Mouse (Mus musculus) midbrain, embryonic 16.5 days (tissue): ENCODE measurements at regions not wholly inside any gene's neighbourhood (a gene's known extent, or its start where the extent isn't known, plus 50 kb on each side); places are given as distances from the start of the nearest gene placed in this dataset.
A peak's percentile ranks its signal among the peaks of the same experiment; 100 is the strongest.

Experiments used
- ATAC-seq: fragments of 200-750 bp; cut with Nextera tagmentation; 2 replicates; pipeline ENCODE4 v1.8.0; 2017; ENCODE audit warnings: moderate TSS enrichment
- H3K27ac ChIP-seq: fragments of 300-500 bp; sonication (generic); 2 replicates; pipeline ENCODE4 v1.5.1; 2014; ENCODE audit warnings: mild to moderate bottlenecking, low read length, mixed read lengths
- H3K27me3 ChIP-seq: fragments of 300-500 bp; sonication (generic); 2 replicates; pipeline ENCODE4 v1.6.1; 2014; ENCODE audit warnings: low read depth, low read length, mixed read lengths; ENCODE audit not compliant: control insufficient read depth, insufficient read depth
- H3K36me3 ChIP-seq: fragments of 300-500 bp; sonication (generic); 2 replicates; pipeline ENCODE4 v1.6.1; 2014; ENCODE audit warnings: mild to moderate bottlenecking, low read length, moderate library complexity, mixed read lengths; ENCODE audit not compliant: control insufficient read depth, insufficient read depth
- H3K4me1 ChIP-seq: fragments of 300-500 bp; sonication (generic); 2 replicates; pipeline ENCODE4 v1.6.1; 2014; ENCODE audit warnings: mild to moderate bottlenecking, low read length, mixed read lengths; ENCODE audit not compliant: control insufficient read depth, insufficient read depth
- H3K4me2 ChIP-seq: fragments of 300-500 bp; sonication (generic); 2 replicates; pipeline ENCODE4 v1.6.1; 2014; ENCODE audit warnings: mild to moderate bottlenecking, low read length, mixed read lengths
- H3K4me3 ChIP-seq: fragments of 300-500 bp; sonication (generic); 2 replicates; pipeline ENCODE4 v1.5.1; 2014; ENCODE audit warnings: low read depth, mild to moderate bottlenecking, low read length, moderate library complexity, mixed read lengths
- H3K9ac ChIP-seq: fragments of 300-500 bp; sonication (generic); 2 replicates; pipeline ENCODE4 v1.6.1; 2014; ENCODE audit warnings: low read depth, low read length, mixed read lengths
- H3K9me3 ChIP-seq: fragments of 300-500 bp; sonication (generic); replicated peaks from 2 replicates; pipeline ENCODE4 v1.6.1; 2014; ENCODE audit warnings: mild to moderate bottlenecking, low read length, mixed read lengths; ENCODE audit not compliant: control insufficient read depth, poor library complexity, severe bottlenecking
- WGBS: fragments of 180-500 bp; shearing (Covaris S2); extraction: QIAGEN DNeasy Blood & Tissue Kit; methylation state at CpG from one replicate; pipeline ENCODE4 v1.1.7; 2014; 5-methylcytosine and 5-hydroxymethylcytosine counted together

DNA sequence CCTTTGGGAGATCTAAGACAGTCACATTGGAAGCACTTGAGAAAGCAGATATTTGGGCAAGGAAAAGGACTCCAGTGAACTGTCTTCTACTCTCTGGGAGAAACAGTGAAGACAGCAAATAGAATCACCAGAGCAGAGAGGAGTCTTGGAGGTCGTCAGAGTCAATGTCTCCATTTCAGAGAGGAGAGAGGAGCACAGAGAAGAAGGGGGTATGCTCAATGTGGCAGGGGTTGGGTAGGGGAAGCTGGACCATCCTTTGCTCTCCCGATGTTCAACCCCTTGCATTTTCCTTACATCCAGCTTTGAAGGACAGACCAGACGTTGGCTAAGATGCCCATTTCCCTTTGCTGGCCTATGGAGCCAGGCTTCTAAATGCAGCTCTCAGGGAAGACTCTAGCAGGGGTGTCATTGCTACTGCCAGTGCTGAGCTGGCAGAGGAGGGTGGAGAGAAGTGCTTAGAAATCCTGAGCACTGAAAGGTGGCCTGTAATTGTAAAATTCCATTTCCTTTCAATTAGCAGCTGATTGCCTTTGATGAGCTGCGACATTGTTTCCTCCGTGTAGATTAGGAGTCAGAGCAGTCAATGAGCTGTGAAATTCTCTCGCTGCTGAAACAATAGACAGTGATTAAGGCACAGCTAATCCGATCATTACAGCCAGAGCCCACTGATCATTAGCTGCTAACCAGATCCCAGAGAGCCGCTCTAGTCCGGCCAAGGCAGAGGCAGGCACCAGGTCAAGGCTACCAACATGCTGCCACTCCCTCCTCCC, 449.7 kb downstream of the Insc start:
- H3K36me3 ChIP-seq, result no peaks in the 10 kb centered on the region
- ATAC-seq, result peak; percentile 54; the same call in 1 of the 2 replicates
- H3K9ac ChIP-seq, result no peak overlapping the region
- H3K27ac ChIP-seq, result no peak overlapping the region
- H3K4me2 ChIP-seq, result no peak overlapping the region
- no peaks in the 10 kb centered on the region; the same call in 1 of the 2 replicates for H3K27me3 ChIP-seq
- peaks cover 6% of the 10 kb centered on the region; the same call in 1 of the 2 replicates for H3K4me1 ChIP-seq
- no peak overlapping the region for H3K4me3 ChIP-seq
- WGBS, result 16% methylated on average over 9 of the region's 9 CpGs
- H3K9me3 ChIP-seq, result no peaks in the 10 kb centered on the region

DNA sequence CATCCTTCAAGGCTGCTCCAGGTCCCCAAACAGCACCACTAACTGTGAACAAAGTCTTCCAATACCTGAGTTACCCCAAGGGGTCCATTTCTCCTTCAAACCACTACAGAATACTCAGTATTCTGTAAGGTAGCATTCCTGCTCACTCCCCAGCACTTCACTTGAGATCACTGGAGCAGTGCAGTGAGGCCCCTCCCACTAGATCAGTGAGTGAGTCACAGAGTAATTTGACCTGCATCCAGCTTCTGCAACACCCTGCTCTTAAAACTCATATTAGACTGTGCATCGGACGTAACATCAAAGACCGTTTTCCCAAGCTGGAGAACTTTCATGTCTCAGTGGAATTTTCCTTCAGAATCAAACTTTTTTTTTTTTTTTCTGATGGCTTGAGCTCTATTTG, 461.4 kb downstream of the Insc start:
- Histone ChIP-seq H3K9me3 (no peaks in the 10 kb centered on the region), H3K4me2 (no peak overlapping the region), H3K4me1 (no peaks in the 10 kb centered on the region), H3K9ac (no peak overlapping the region), H3K4me3 (no peak overlapping the region), H3K36me3 (no peaks in the 10 kb centered on the region), H3K27me3 (no peaks in the 10 kb centered on the region), H3K27ac (no peak overlapping the region)
- no peak for ATAC-seq
- WGBS, result 80% methylated on average over 3 of the region's 3 CpGs

DNA sequence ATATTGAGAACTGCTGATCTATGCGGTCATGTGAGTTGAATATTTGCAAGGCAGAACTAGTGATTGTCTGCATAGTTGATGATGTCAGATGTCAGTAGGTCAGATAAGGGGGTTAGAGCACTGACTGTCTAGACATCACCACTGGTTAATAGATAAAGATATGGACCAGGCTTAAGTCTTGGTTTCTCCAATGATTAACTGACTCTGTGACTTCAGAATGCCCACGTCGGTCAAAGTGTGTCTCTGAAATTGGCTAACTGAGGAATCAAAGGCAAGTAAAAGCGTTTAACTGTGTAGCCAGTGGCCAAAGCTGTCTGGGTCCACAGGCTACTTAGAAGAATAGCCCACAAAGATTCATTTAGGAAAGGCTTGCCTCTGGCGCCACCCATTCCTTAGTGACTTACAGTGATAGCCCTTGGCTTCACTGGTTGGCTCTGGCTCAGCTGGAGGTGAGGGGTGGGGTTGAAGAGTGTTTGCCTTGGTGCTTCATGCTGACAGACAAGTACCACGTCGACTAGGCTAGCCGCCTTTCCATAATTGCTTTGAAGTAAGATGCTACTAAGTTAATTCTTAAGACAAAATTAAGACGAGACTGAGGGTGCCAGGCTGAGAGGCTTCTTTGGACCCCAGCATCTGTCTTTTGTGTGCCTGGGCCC, 463.1 kb downstream of the Insc start:
- Histone ChIP-seq H3K36me3 (no peaks in the 10 kb centered on the region), H3K9ac (no peak overlapping the region), H3K27ac (no peak overlapping the region), H3K4me2 (no peak overlapping the region), H3K9me3 (no peaks in the 10 kb centered on the region), H3K4me3 (no peak overlapping the region), H3K27me3 (no peaks in the 10 kb centered on the region), H3K4me1 (no peaks in the 10 kb centered on the region)
- no peak for ATAC-seq
- 75% methylated on average over 9 of the region's 9 CpGs for WGBS

DNA sequence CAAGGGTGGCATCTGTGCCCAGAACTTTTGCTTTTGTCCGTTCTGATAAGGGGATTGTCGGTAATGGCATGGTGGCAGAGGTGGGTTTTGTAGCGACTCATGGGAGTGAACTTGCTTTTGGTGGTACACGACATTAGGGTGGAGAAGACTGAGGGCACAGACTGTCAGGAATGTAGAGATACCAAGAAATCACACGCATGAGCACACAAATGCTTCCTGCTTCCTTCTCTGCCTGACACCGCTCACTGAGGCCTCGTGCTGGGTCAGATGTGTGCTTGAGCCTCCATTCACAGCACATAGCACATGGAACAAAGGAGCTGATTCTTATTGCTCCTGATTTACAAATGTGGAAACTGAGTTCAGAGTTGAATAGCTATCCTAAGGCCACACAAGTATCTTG, 465.3 kb downstream of the Insc start:
- no peak for ATAC-seq
- WGBS, result 80% methylated on average over 7 of the region's 7 CpGs
- no peak overlapping the region for H3K4me2 ChIP-seq
- H3K4me1 ChIP-seq, result no peaks in the 10 kb centered on the region
- H3K27ac ChIP-seq, result no peak overlapping the region
- H3K9ac ChIP-seq, result no peak overlapping the region
- H3K4me3 ChIP-seq, result no peak overlapping the region
- H3K36me3 ChIP-seq, result no peaks in the 10 kb centered on the region
- H3K27me3 ChIP-seq, result no peaks in the 10 kb centered on the region
- no peaks in the 10 kb centered on the region for H3K9me3 ChIP-seq

DNA sequence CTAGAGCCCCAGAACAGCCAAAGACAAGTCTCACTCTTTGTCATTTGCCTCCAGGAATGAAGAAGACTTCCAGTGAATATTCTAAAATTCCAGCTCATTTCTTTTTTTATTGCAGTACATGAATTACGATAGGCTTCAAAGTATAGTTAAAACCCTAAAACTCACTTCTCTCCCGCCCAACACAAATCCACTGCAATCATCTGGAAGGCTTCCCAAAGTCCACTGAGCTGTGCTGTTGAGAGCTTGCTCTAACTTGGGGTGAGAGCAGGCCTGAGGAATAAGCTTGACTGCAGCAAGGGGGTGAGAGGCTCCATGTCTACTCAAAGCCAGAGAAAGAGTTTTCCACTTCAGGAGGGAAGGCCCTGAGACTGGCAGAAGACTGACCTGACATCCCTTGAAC, 466.5 kb downstream of the Insc start:
- H3K4me1 ChIP-seq, result no peaks in the 10 kb centered on the region
- no peak overlapping the region for H3K27ac ChIP-seq
- H3K4me3 ChIP-seq, result no peak overlapping the region
- no peak overlapping the region for H3K9ac ChIP-seq
- ATAC-seq, result no peak
- H3K9me3 ChIP-seq, result no peaks in the 10 kb centered on the region
- no peaks in the 10 kb centered on the region for H3K27me3 ChIP-seq
- WGBS, result 93% methylated on average over 2 of the region's 2 CpGs
- no peak overlapping the region for H3K4me2 ChIP-seq
- H3K36me3 ChIP-seq, result no peaks in the 10 kb centered on the region

DNA sequence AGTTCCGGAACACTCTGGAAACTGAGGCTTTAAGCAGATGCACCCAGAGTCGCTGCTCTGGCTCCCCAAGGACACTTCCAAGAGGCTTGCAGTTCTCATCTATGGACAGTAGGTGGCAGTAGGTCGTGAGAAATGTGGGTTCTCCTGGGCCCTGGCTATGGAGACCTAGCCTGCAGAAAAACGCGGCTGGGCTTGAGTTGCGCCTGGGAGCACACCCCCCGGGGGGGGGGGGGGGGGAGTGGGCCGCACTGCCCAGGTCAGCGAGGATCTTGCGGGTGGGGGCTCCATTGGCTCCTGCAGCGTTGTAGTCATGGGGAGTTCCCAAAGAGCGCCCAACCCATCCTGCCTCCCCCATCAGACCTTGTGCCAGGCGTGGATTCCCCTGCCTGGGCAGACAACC, 473.3 kb downstream of the Insc start:
- peak overlapping the region; percentile 55 for H3K4me2 ChIP-seq
- peak; percentile 86 for ATAC-seq
- no peaks in the 10 kb centered on the region for H3K9me3 ChIP-seq
- WGBS, result under 1% methylated on average over 12 of the region's 13 CpGs
- H3K36me3 ChIP-seq, result no peaks in the 10 kb centered on the region
- H3K27me3 ChIP-seq, result 0 out of 2 replicates have a peak, but pooled peaks cover 2% of the 10 kb centered on the region
- peaks cover 18% of the 10 kb centered on the region for H3K4me1 ChIP-seq
- H3K27ac ChIP-seq, result no peak overlapping the region
- peak overlapping the region; percentile 47; the same call in 1 of the 2 replicates for H3K9ac ChIP-seq
- peak overlapping the region; percentile 20 for H3K4me3 ChIP-seq

DNA sequence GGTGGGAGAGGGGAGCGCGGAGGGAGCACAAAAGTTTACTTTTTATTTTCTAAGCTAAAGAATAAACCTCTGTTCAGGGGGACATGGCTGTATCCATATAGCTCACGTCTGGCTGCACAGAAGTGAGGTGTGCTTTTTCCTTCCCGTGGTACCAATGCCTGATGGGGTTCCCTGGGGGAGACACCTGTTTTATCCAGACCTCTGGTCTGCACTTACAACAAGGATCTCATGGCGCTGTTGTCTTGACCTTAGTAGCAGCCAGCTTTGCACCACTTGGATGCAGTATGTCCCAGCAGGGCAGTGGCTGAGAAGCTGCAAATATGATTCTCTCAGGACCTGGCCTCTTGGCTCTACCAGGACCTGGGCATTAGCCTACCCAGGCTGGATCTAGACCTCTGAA, 473.8 kb downstream of the Insc start:
- Histone ChIP-seq H3K4me2 (peak overlapping the region; percentile 55), H3K4me1 (peaks cover 18% of the 10 kb centered on the region), H3K9me3 (no peaks in the 10 kb centered on the region), H3K9ac (peak overlapping the region; percentile 47; the same call in 1 of the 2 replicates), H3K36me3 (no peaks in the 10 kb centered on the region), H3K4me3 (peak overlapping the region; percentile 20; the same call in 1 of the 2 replicates), H3K27ac (no peak overlapping the region), H3K27me3 (0 out of 2 replicates have a peak, but pooled peaks cover 2% of the 10 kb centered on the region)
- peak; percentile 65 for ATAC-seq
- WGBS, result 4% methylated on average over 5 of the region's 5 CpGs

DNA sequence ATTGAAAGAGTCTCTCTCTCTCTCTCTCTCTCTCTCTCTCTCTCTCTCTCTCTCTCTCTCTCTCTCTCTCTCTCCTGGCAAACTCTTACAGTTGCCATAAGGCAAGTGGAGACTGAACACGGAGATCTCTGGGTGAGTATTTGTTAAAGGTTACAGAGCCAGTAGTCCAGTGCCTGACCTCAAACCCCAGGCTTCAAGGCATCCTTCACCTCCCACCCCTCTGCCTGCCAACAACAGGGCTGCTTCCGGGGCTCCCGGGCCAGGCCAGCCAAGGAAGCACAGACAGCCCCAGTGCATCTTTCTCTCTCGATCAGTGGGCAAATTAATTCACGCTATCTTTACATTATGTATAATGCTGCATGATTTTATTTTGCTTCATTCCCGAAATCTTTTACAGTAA, 474.2 kb downstream of the Insc start:
- 34% methylated on average over 6 of the region's 6 CpGs for WGBS
- no peak for ATAC-seq

DNA sequence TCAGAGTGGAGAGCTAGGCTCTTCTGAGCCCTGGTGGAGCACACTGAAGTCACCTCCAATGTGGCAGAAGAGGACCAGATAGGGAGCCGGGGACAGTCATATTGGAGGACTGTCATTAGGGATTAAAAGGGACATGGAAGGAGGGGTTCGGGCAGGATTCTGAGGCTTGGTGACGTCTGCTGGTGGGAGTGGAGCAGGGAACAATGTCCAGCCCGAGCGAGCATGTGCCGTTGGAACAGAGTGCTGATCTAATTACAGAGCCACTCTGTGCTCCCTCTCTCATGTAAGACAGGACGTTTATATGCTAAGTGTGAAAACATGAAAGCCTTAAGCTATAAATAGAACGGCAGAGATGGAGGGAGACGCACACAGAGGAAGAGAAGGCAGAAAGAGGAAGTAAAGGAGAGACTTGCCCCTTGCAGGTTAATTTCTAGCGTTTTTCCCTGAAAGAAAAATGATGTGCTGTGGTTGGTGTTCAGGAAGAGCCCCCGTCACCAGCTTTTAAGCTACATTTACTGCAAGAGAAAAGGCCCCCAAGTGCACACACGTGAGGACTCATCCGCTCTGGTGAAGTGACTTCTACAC, 475.2 kb downstream of the Insc start:
- Histone ChIP-seq H3K9ac (no peak overlapping the region), H3K36me3 (no peaks in the 10 kb centered on the region), H3K4me3 (no peak overlapping the region), H3K4me2 (peak overlapping the region; percentile 27; the same call in 1 of the 2 replicates), H3K9me3 (no peaks in the 10 kb centered on the region), H3K27ac (no peak overlapping the region), H3K4me1 (peaks cover 18% of the 10 kb centered on the region), H3K27me3 (0 out of 2 replicates have a peak, but pooled peaks cover 2% of the 10 kb centered on the region)
- WGBS, result 21% methylated on average over 13 of the region's 13 CpGs
- ATAC-seq, result no peak

More for the DNA sequence above, 474.2 kb downstream of the Insc start:
- Histone ChIP-seq H3K9me3 (no peaks in the 10 kb centered on the region), H3K4me1 (peaks cover 18% of the 10 kb centered on the region), H3K4me2 (no peak overlapping the region), H3K9ac (no peak overlapping the region), H3K4me3 (no peak overlapping the region), H3K27me3 (0 out of 2 replicates have a peak, but pooled peaks cover 2% of the 10 kb centered on the region), H3K27ac (no peak overlapping the region), H3K36me3 (no peaks in the 10 kb centered on the region)
